Mouse (Mus musculus) frontal cortex, adult 2 months (tissue): Measurements from ENCODE around the gene Cnnm1. TPM values are rescaled to one million over a fixed set of nuclear protein-coding genes. Genes with fewer than 3 reads are reported as not detected.

Experiments
- DNase-seq, 2 experiments: peaks; one replicate each; pipeline ENCODE4 v3.0.0; 2022; ENCODE audit warnings: low spot score in 1 of 2; ENCODE audit errors: extremely low spot score in 1 of 2
- polyA plus RNA-seq: library from polyadenylated mRNA; depleted of rRNA; stranded (reverse); fragments of >200 nt; gene quantifications from 2 replicates; pipeline ENCODE4 v1.2.3, GENCODE M21; 2012; rRNA removed

Cnnm1 gene
- polyA plus RNA-seq, 1 experiment: 49.4 TPM

- DNase-seq: peak in 1 of 2 experiments; percentile 89
These were observed 90.0 kb downstream of the Cnnm1 start for GRCm38 (mm10) chr19:43530197-43530770.

DNA sequence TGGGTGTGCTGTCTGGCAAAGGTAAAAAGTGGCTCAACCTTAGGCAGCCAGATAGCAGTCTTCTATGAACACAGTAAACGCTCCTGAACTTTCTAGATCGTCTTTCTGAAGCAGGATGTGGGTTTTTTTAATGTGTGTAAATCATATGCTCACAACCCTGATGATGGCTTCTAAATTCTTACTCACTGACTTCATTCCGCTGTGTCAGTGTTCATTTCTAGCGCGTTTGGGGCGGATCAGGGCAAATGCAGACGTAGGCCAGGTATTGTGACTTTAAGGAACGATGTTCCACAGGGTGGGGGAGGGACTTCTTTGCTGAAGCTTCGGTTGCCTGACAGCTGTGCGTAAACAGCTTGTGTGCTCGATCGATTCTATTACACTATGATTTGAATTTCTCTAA is 90.7 kb downstream of the Cnnm1 start:
- no peak for DNase-seq

DNA sequence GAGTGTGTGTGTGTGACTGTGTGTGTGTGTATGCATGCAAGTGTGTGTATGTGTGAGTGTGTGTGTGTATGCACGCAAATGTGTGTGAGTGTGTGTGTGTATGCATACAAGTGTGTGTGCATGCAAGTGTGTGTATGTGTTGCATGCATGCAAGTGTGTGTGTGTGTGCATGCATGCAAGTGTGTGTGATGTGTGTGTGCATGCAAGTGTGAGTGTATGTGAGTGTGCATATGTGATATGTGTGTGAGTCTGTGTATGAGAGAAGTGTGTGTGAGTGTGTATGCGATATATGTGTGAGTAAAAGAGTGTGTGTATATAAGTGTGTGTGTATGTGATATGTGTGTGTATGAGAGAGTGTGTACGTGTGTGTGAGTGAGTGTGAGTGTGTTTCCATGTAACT is 95.1 kb downstream of the Cnnm1 start:
- DNase-seq: no peak

DNA sequence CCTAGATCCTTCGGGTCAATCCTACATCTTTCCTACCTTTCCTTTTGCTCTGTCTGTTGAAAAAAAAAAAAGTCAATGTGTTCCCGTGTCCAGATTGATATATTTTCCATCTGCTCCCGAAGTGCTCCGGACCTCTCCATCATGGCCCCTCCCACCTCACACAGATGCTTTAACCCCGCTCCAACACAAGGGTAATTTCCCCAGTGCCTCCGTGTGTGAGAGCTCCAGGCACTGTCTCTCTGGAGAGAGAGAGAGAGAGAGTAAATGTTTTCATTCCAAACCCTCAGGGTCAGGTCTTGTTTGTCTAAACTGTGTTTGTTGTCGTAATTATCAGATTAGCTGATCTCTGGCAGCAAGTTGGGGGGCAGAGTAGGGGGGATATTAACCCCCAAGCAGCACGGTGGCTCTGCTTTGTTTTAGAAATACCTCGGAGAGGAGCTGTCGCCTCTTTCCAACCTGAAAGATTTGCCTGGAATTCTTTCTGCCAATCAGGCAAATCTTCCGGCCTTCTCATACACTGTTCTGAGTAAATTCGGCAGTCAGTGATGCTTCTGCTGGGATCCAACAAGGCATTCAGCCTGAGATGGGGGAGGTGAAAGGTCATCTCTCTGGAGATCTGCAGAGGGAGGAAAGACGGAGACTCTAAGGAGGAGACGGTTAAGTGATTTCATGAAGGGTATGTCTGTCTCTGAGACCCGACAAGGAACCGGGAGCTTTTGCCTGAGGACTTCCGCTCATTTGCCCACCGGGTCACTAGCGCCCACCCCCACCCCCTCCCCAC is 106.3 kb downstream of the Cnnm1 start:
- no peak for DNase-seq

Other genes starting within 250 kb of the Cnnm1 start
- gene Hpse2, start 52.1 kb upstream of the Cnnm1 start, polyA plus RNA-seq: 0.11 and 0.24 TPM in 2 replicates
- 333 and 348 TPM in 2 replicates for gene Got1, start 84.2 kb downstream of the Cnnm1 start, polyA plus RNA-seq
- gene Nkx2-3, start 171.9 kb downstream of the Cnnm1 start, polyA plus RNA-seq: 0.04 TPM in 1 of 2 replicates, not detected in the other
- gene Slc25a28, start 234.4 kb downstream of the Cnnm1 start, polyA plus RNA-seq: 101 and 102 TPM in 2 replicates
- gene Entpd7, start 249.2 kb downstream of the Cnnm1 start, polyA plus RNA-seq: 8.7 and 9.3 TPM in 2 replicates